Mouse (Mus musculus) liver, embryonic 14.5 days (tissue): Measurements from ENCODE around the gene Sipa1l3.

Source experiments
- CTCF ChIP-seq: IDR thresholded peaks from 2 replicates; pipeline ENCODE4 v1.5.1; 2016; ENCODE audit warnings: antibody characterized with exemption, low read depth, control low read depth
- EP300 ChIP-seq: IDR thresholded peaks from 2 replicates; pipeline ENCODE4 v1.6.1; 2016; ENCODE audit warnings: antibody characterized with exemption, low read depth

DNA sequence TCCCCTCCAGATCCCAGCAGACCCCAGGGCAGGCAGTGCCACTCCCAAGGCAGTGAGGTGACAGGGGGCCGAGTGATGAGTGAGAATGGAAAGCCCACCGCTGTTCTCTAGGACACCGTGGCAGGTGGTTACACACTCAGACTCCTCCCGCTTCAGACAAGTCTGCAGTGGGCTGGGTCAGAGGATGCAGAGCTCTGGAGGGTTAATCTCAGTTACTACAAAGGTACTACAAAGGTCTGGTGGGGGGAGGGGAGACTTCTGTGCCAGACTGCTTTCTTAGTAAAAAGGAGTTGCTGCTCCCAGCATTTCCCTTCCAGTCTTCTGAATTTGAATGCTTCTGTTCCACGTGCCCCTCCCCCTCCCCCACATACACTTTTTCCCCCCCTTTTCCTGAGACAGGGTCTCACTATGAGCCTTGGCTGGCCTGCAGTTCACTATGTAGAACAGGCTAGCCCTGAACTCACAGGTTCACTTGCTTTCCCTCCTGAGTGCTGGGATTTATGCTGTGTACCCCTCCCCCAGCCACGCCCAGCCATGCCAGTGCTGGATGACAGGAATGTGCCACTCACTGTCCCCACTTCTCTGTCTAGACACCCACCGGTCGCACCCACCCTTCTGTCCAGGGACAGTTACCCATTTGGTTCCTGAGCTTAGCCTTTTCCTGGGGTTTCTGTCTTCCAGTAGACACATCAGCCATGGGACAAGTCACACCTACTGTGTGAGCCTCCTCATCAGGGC is 100.9 kb downstream of the Sipa1l3 start:
- TF ChIP-seq EP300 (no peak), CTCF (no peak)
